In genomic region chr5:113999382-113999781, GRCm38 (mm10) we compare ENCODE assay signal across 15 mouse cellular contexts. TPM values are rescaled to one million over a fixed set of nuclear protein-coding genes. Genes with fewer than 3 reads are reported as not detected.
DNase-seq lines count a peak whose midpoint lies in the region; ATAC-seq lines count a peak whose summit lies in the region.
"Had no signal": no experiment of that assay in that cellular context is flagged by ENCODE, and none has a peak within 500 bp of the region (broad histone marks: within the 10 kb centered on the region; RNA-seq: fewer than 3 reads in every experiment).

No protein-coding gene starts in this region.

- no peak overlapping the region for H3K9ac ChIP-seq in kidney, embryonic 14.5 days (ENCODE audit: low read depth, low read length)
- no peak overlapping the region for H3K9ac ChIP-seq in liver, embryonic 15.5 days
- H3K9ac ChIP-seq: forebrain, embryonic 15.5 days; heart, embryonic 13.5 days had no signal

- ATAC-seq in kidney, embryonic 14.5 days (ENCODE audit: low FRiP score, low TSS enrichment), result no peak
- ATAC-seq in common myeloid progenitor, adult 5-6 weeks (replicated peaks; ENCODE audit: low read depth, poor library complexity, severe bottlenecking), result peak; percentile 97
- ATAC-seq in liver, embryonic 15.5 days (ENCODE audit: insufficient read depth), result peak; percentile 23; the same call in 1 of the 2 replicates
- ATAC-seq in neutrophil, adult 5-6 weeks (ENCODE audit: extremely low read depth, insufficient number of reproducible peaks, low FRiP score, poor library complexity, severe bottlenecking), result peak; percentile 81
- ATAC-seq: forebrain, embryonic 15.5 days; inflammation-experienced regulatory T-cells, adult 6 months had no signal

- no peaks in the 10 kb centered on the region for H3K36me3 ChIP-seq in kidney, embryonic 14.5 days (ENCODE audit: control insufficient read depth, insufficient read depth, low read length)
- H3K36me3 ChIP-seq in liver, embryonic 15.5 days (replicated peaks), result no peaks in the 10 kb centered on the region
- H3K36me3 ChIP-seq in forebrain, embryonic 10.5 days (replicated peaks), result no peaks in the 10 kb centered on the region
- H3K36me3 ChIP-seq: embryonic facial prominence, embryonic 10.5 days; forebrain, embryonic 15.5 days; heart, embryonic 13.5 days had no signal

- H3K27me3 ChIP-seq in kidney, embryonic 14.5 days (ENCODE audit: control insufficient read depth, insufficient read depth, low read length), result no peaks in the 10 kb centered on the region
- peaks cover 16% of the 10 kb centered on the region for H3K27me3 ChIP-seq in liver, embryonic 15.5 days
- no peaks in the 10 kb centered on the region for H3K27me3 ChIP-seq in forebrain, embryonic 10.5 days (ENCODE audit: poor library complexity, severe bottlenecking)
- H3K27me3 ChIP-seq: forebrain, embryonic 15.5 days had no signal

- no peaks in the 10 kb centered on the region for H3K4me1 ChIP-seq in kidney, embryonic 14.5 days (ENCODE audit: control insufficient read depth, insufficient read depth, low read length)
- peaks cover 13% of the 10 kb centered on the region for H3K4me1 ChIP-seq in liver, embryonic 15.5 days (replicated peaks)
- peaks cover 15% of the 10 kb centered on the region for H3K4me1 ChIP-seq in forebrain, embryonic 10.5 days

- no peak overlapping the region for H3K27ac ChIP-seq in kidney, embryonic 14.5 days (ENCODE audit: low read depth, low read length)
- H3K27ac ChIP-seq in liver, embryonic 15.5 days (replicated peaks), result no peak overlapping the region
- no peak overlapping the region for H3K27ac ChIP-seq in forebrain, embryonic 10.5 days
- H3K27ac ChIP-seq: embryonic facial prominence, embryonic 10.5 days; forebrain, embryonic 15.5 days; heart, embryonic 13.5 days; macrophage had no signal

- no peak overlapping the region for H3K4me3 ChIP-seq in kidney, embryonic 14.5 days (ENCODE audit: low read length)
- no peak overlapping the region for H3K4me3 ChIP-seq in liver, embryonic 15.5 days (replicated peaks)
- H3K4me3 ChIP-seq in forebrain, embryonic 10.5 days, result no peak overlapping the region
- H3K4me3 ChIP-seq: embryonic facial prominence, embryonic 10.5 days; forebrain, embryonic 15.5 days; heart, embryonic 13.5 days had no signal

- 61% methylated on average over 5 of the region's 5 CpGs for WGBS in kidney, embryonic 14.5 days
- 23% methylated on average over 5 of the region's 5 CpGs for WGBS in liver, embryonic 15.5 days (ENCODE audit: insufficient replicate concordance)
- WGBS in forebrain, embryonic 10.5 days, result 72% methylated on average over 5 of the region's 5 CpGs

- H3K9me3 ChIP-seq in kidney, embryonic 14.5 days (ENCODE audit: control insufficient read depth, low read length), result no peaks in the 10 kb centered on the region
- no peaks in the 10 kb centered on the region for H3K9me3 ChIP-seq in liver, embryonic 15.5 days (replicated peaks)
- H3K9me3 ChIP-seq in forebrain, embryonic 10.5 days, result no peaks in the 10 kb centered on the region
- H3K9me3 ChIP-seq: embryonic facial prominence, embryonic 10.5 days; forebrain, embryonic 15.5 days; heart, embryonic 13.5 days had no signal

- intact Hi-C loops in heart, postnatal 36 days (cut with DNase I), result no loop called here

- no peak overlapping the region for H3K4me2 ChIP-seq in kidney, embryonic 14.5 days (replicated peaks; ENCODE audit: low read depth, low read length)
- no peak overlapping the region for H3K4me2 ChIP-seq in liver, embryonic 15.5 days
- H3K4me2 ChIP-seq: forebrain, embryonic 15.5 days; heart, embryonic 13.5 days had no signal

- peak; percentile 60 for DNase-seq in kidney, adult 9 months
- no peak for DNase-seq in forebrain, embryonic 10.5 days (ENCODE audit: extremely low spot score, low spot score)
- no peak for DNase-seq in MN1 (ENCODE audit: low spot score)
- DNase-seq in heart, postnatal 36 days, result no peak

RNA-seq across cellular contexts. Expression of gene Dao, which starts 4.1 kb away (rescaled TPM):
- 6.0 and 7.7 TPM in 2 replicates for polyA plus RNA-seq in kidney, embryonic 14.5 days (2014; fragmentation: Nextera tagmentation; extraction: Ambion mirVana)
- not detected in 2 replicates for total RNA-seq in common myeloid progenitor, adult 5-6 weeks (2017)
- polyA plus RNA-seq in liver, embryonic 15.5 days (2015; fragmentation: Nextera tagmentation; extraction: Ambion mirVana), result not detected in 2 replicates
- total RNA-seq in neutrophil, adult 5-6 weeks (2017), result not detected in 2 replicates
- not detected in 2 replicates for polyA plus RNA-seq in forebrain, embryonic 10.5 days (2016; fragmentation: Nextera tagmentation; extraction: Ambion mirVana)
- total RNA-seq in heart, postnatal 36 days (2021), result not detected
- total RNA-seq: left cerebral cortex, postnatal 14 days had no signal
- polyA plus RNA-seq: embryonic facial prominence, embryonic 10.5 days; forebrain, embryonic 15.5 days; heart, embryonic 13.5 days; inflammation-experienced regulatory T-cells, adult 6 months; macrophage; neural tube, embryonic 14.5 days had no signal

RNA-seq across cellular contexts. Expression of gene Ssh1, which starts 5.7 kb away (rescaled TPM):
- polyA plus RNA-seq in kidney, embryonic 14.5 days (2014; fragmentation: Nextera tagmentation; extraction: Ambion mirVana), result 18.5 and 28.2 TPM in 2 replicates
- 3.3 and 7.0 TPM in 2 replicates for total RNA-seq in common myeloid progenitor, adult 5-6 weeks (2017)
- 6.6 and 7.4 TPM in 2 replicates for polyA plus RNA-seq in liver, embryonic 15.5 days (2015; fragmentation: Nextera tagmentation; extraction: Ambion mirVana)
- 19.5 and 20.4 TPM in 2 replicates for total RNA-seq in neutrophil, adult 5-6 weeks (2017)
- polyA plus RNA-seq in forebrain, embryonic 10.5 days (2016; fragmentation: Nextera tagmentation; extraction: Ambion mirVana), result 13.9 and 17.5 TPM in 2 replicates
- 10 to 100 TPM; 14.7 to 15.7 TPM for total RNA-seq in heart, postnatal 36 days (2021)
